Mouse (Mus musculus): ENCODE measurements around the gene Ciapin1.

Ciapin1 gene

GRCm38 (mm10) chr8:94837662-94838574 lies at the start of gene Ciapin1, which contains the start of gene Coq9:
Gene Ciapin1, minus strand, starts transcription at chr8:94838358.
Gene Coq9, plus strand, starts transcription at chr8:94838321.
- ATAC-seq (ENCODE audit: low TSS enrichment), result peak; percentile 99

- ATAC-seq (ENCODE audit: low TSS enrichment), result no peak
Observed at GRCm38 (mm10) chr8:94880742-94881141, 42.6 kb upstream of the Ciapin1 start.

- no peak for ATAC-seq (ENCODE audit: low TSS enrichment)
Observed at GRCm38 (mm10) chr8:94876820-94877219, 38.7 kb upstream of the Ciapin1 start.

- peak; percentile 68 for ATAC-seq (ENCODE audit: low TSS enrichment)
Observed at GRCm38 (mm10) chr8:94876197-94876730, 38.1 kb upstream of the Ciapin1 start, which contains the start of gene Dok4. Gene Dok4, minus strand, starts transcription at chr8:94876330.

GRCm38 (mm10) chr8:94875871-94876150 lies 37.7 kb upstream of the Ciapin1 start:
- no peak for ATAC-seq (ENCODE audit: low TSS enrichment)

- no peak for ATAC-seq (ENCODE audit: low TSS enrichment)
Observed at GRCm38 (mm10) chr8:94875096-94875870, 37.1 kb upstream of the Ciapin1 start.

GRCm38 (mm10) chr8:94874358-94874757 lies 36.2 kb upstream of the Ciapin1 start:
- ATAC-seq (ENCODE audit: low TSS enrichment), result peak; percentile 57

GRCm38 (mm10) chr8:94872576-94872975 lies 34.4 kb upstream of the Ciapin1 start:
- ATAC-seq (ENCODE audit: low TSS enrichment), result no peak

GRCm38 (mm10) chr8:94872156-94872555 lies 34.0 kb upstream of the Ciapin1 start:
- no peak for ATAC-seq (ENCODE audit: low TSS enrichment)

- peak; percentile 67 for ATAC-seq (ENCODE audit: low TSS enrichment)
Observed at GRCm38 (mm10) chr8:94871108-94871894, 33.1 kb upstream of the Ciapin1 start.

GRCm38 (mm10) chr8:94870474-94871107 lies 32.4 kb upstream of the Ciapin1 start:
- peak; percentile 36 for ATAC-seq (ENCODE audit: low TSS enrichment)

GRCm38 (mm10) chr8:94870003-94870402 lies 31.8 kb upstream of the Ciapin1 start:
- no peak for ATAC-seq (ENCODE audit: low TSS enrichment)

- ATAC-seq (ENCODE audit: low TSS enrichment), result no peak
Observed at GRCm38 (mm10) chr8:94869146-94869545, 31.0 kb upstream of the Ciapin1 start.

- ATAC-seq (ENCODE audit: low TSS enrichment), result no peak
Observed at GRCm38 (mm10) chr8:94866921-94867320, 28.8 kb upstream of the Ciapin1 start.

GRCm38 (mm10) chr8:94865292-94865691 lies 27.1 kb upstream of the Ciapin1 start:
- ATAC-seq (ENCODE audit: low TSS enrichment), result no peak

- no peak for ATAC-seq (ENCODE audit: low TSS enrichment)
Observed at GRCm38 (mm10) chr8:94863897-94864673, 25.9 kb upstream of the Ciapin1 start.

GRCm38 (mm10) chr8:94862487-94863220 lies 24.5 kb upstream of the Ciapin1 start:
- ATAC-seq (ENCODE audit: low TSS enrichment), result no peak

GRCm38 (mm10) chr8:94861352-94861910 lies 23.3 kb upstream of the Ciapin1 start:
- ATAC-seq (ENCODE audit: low TSS enrichment), result no peak
